Mouse (Mus musculus): Measurements from ENCODE around the gene Lcp2. TPM values are rescaled to one million over a fixed set of nuclear protein-coding genes. Genes with fewer than 3 reads are reported as not detected.

Gene Lcp2
- polyA plus RNA-seq, 1 experiment from 2014 or later: 2.0 TPM

DNA sequence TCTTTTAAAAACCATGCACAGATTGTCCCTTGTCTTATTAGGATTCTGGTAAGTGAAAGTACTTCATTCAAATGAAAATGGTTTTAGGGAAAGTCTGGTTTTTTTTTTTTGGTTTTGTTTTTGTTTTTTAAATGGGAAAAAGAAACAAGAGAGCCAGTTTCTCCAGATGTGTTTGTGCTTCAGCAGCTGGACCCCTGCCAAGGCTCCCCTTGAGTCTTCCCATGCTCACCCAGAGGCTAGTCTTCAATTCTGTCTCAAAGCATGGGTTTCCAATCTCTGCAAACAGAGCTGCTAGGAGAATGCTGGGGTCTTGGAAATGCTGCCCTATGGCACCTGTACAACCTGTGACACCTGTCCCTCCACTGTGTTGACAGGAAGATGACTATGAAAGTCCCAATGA lies 23.9 kb downstream of the Lcp2 start:
- ATAC-seq (replicated peaks; ENCODE audit: low FRiP score) (no peak), DNase-seq (ENCODE audit: low spot score) (no peak)
- Histone ChIP-seq H3K36me3 (ENCODE audit: control insufficient read depth, insufficient read depth, low read length) (no peaks in the 10 kb centered on the region), H3K4me2 (ENCODE audit: low read depth, low read length, severe bottlenecking) (no peak overlapping the region), H3K4me1 (replicated peaks; ENCODE audit: control insufficient read depth, insufficient read depth, low read length) (no peaks in the 10 kb centered on the region), H3K9me3 (ENCODE audit: control insufficient read depth, low read length) (no peaks in the 10 kb centered on the region), H3K27me3 (ENCODE audit: control insufficient read depth, insufficient read depth, low read length) (peaks cover 3% of the 10 kb centered on the region; the same call in 1 of the 2 replicates), H3K27ac (ENCODE audit: low read depth, low read length) (no peak overlapping the region), H3K4me3 (ENCODE audit: low read depth, low read length) (no peak overlapping the region), H3K9ac (ENCODE audit: low read length) (no peak overlapping the region)

- no peaks in the 10 kb centered on the region for H3K36me3 ChIP-seq (ENCODE audit: control insufficient read depth, insufficient read depth, low read length)
- DNase-seq (ENCODE audit: low spot score): no peak
- WGBS: 74% methylated on average over 4 of the region's 4 CpGs
Observed at GRCm38 (mm10) chr11:34072309-34072708, 25.6 kb downstream of the Lcp2 start.

GRCm38 (mm10) chr11:34073776-34074175 lies 27.1 kb downstream of the Lcp2 start:
- peak; percentile 84 for DNase-seq (ENCODE audit: low spot score)
- Histone ChIP-seq H3K27me3 (ENCODE audit: control insufficient read depth, insufficient read depth, low read length) (peaks cover 3% of the 10 kb centered on the region; the same call in 1 of the 2 replicates), H3K27ac (ENCODE audit: low read depth, low read length) (no peak overlapping the region), H3K4me2 (ENCODE audit: low read depth, low read length, severe bottlenecking) (no peak overlapping the region), H3K9ac (ENCODE audit: low read length) (no peak overlapping the region), H3K9me3 (ENCODE audit: control insufficient read depth, low read length) (no peaks in the 10 kb centered on the region), H3K36me3 (ENCODE audit: control insufficient read depth, insufficient read depth, low read length) (no peaks in the 10 kb centered on the region), H3K4me1 (replicated peaks; ENCODE audit: control insufficient read depth, insufficient read depth, low read length) (no peaks in the 10 kb centered on the region), H3K4me3 (ENCODE audit: low read depth, low read length) (no peak overlapping the region)
- WGBS: 14% methylated on average over 15 of the region's 15 CpGs
- ATAC-seq (replicated peaks; ENCODE audit: low FRiP score): peak; percentile 18; the same call in 1 of the 2 replicates

More at GRCm38 (mm10) chr11:34072309-34072708, 25.6 kb downstream of the Lcp2 start:
- Histone ChIP-seq H3K4me1 (replicated peaks; ENCODE audit: control insufficient read depth, insufficient read depth, low read length) (no peaks in the 10 kb centered on the region), H3K9me3 (ENCODE audit: control insufficient read depth, low read length) (no peaks in the 10 kb centered on the region), H3K9ac (ENCODE audit: low read length) (no peak overlapping the region), H3K4me2 (ENCODE audit: low read depth, low read length, severe bottlenecking) (no peak overlapping the region), H3K27ac (ENCODE audit: low read depth, low read length) (no peak overlapping the region), H3K4me3 (ENCODE audit: low read depth, low read length) (no peak overlapping the region), H3K27me3 (ENCODE audit: control insufficient read depth, insufficient read depth, low read length) (peaks cover 3% of the 10 kb centered on the region; the same call in 1 of the 2 replicates)
- ATAC-seq (replicated peaks; ENCODE audit: low FRiP score): no peak

GRCm38 (mm10) chr11:34077870-34078269 lies 31.1 kb downstream of the Lcp2 start:
- no peak for ATAC-seq (replicated peaks; ENCODE audit: low FRiP score)
- 88% methylated on average over 2 of the region's 2 CpGs for WGBS
- no peak for DNase-seq (ENCODE audit: low spot score)

GRCm38 (mm10) chr11:34078581-34078980 lies 31.9 kb downstream of the Lcp2 start:
- Histone ChIP-seq H3K27ac (ENCODE audit: low read depth, low read length) (no peak overlapping the region), H3K4me3 (ENCODE audit: low read depth, low read length) (no peak overlapping the region), H3K9me3 (ENCODE audit: control insufficient read depth, low read length) (no peaks in the 10 kb centered on the region), H3K27me3 (ENCODE audit: control insufficient read depth, insufficient read depth, low read length) (peaks cover 3% of the 10 kb centered on the region; the same call in 1 of the 2 replicates), H3K9ac (ENCODE audit: low read length) (no peak overlapping the region), H3K4me2 (ENCODE audit: low read depth, low read length, severe bottlenecking) (no peak overlapping the region), H3K4me1 (replicated peaks; ENCODE audit: control insufficient read depth, insufficient read depth, low read length) (no peaks in the 10 kb centered on the region), H3K36me3 (ENCODE audit: control insufficient read depth, insufficient read depth, low read length) (no peaks in the 10 kb centered on the region)
- ATAC-seq (replicated peaks; ENCODE audit: low FRiP score) (no peak), DNase-seq (ENCODE audit: low spot score) (no peak)
- WGBS: 89% methylated on average over 7 of the region's 7 CpGs

More at GRCm38 (mm10) chr11:34077870-34078269, 31.1 kb downstream of the Lcp2 start:
- Histone ChIP-seq H3K27ac (ENCODE audit: low read depth, low read length) (no peak overlapping the region), H3K4me2 (ENCODE audit: low read depth, low read length, severe bottlenecking) (no peak overlapping the region), H3K4me3 (ENCODE audit: low read depth, low read length) (no peak overlapping the region), H3K9ac (ENCODE audit: low read length) (no peak overlapping the region), H3K4me1 (replicated peaks; ENCODE audit: control insufficient read depth, insufficient read depth, low read length) (no peaks in the 10 kb centered on the region), H3K27me3 (ENCODE audit: control insufficient read depth, insufficient read depth, low read length) (peaks cover 3% of the 10 kb centered on the region; the same call in 1 of the 2 replicates), H3K9me3 (ENCODE audit: control insufficient read depth, low read length) (no peaks in the 10 kb centered on the region), H3K36me3 (ENCODE audit: control insufficient read depth, insufficient read depth, low read length) (no peaks in the 10 kb centered on the region)

DNA sequence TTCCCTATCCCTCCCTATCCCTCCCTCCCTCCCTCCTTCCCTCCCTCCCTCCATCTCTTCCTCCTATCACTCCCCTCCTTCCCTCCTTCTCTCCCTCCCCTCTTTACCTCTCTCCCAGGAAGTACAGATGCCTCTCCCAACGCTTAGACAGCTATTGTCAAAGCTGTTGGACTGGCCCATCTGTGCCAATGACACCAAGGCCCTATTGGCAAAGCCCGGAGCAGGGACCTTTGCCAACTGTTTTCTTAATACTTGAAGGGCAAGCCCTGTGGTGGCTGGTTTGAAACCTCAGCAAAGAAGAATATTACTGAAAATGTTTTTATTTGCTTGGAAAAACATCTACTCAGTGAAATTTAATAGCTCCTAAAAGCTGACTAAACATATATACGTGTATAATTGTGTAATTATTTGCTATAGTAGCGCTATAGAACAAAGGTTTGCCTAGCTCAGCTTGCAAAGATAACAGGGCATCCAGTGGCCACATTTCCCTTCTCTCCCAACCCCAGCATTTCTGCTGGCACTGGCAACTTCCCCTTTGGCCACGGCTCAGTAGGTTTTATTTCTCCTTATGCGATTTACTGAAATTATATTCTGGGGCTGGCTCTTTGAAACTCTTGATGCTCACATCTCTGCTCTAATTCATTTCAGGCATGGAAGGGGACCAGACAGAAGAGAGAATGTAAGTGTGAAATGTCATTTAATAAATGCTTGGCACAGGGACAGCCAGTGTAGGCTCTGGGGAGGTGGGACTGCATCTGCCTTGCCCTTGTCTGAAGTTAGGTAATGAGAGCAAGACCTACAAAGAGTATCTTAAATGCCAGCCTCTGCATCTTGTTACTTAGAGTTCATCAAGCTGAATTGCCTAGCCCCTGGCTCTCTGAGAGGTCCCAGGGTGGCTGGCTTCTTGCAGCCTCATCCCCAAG lies 33.1 kb downstream of the Lcp2 start:
- ATAC-seq (replicated peaks; ENCODE audit: low FRiP score) (no peak), DNase-seq (ENCODE audit: low spot score) (no peak)
- no peaks in the 10 kb centered on the region for H3K9me3 ChIP-seq (ENCODE audit: control insufficient read depth, low read length)
- H3K4me1 ChIP-seq (replicated peaks; ENCODE audit: control insufficient read depth, insufficient read depth, low read length): no peaks in the 10 kb centered on the region
- no peaks in the 10 kb centered on the region; the same call in 1 of the 2 replicates for H3K27me3 ChIP-seq (ENCODE audit: control insufficient read depth, insufficient read depth, low read length)
- no peak overlapping the region for H3K27ac ChIP-seq (ENCODE audit: low read depth, low read length)
- H3K9ac ChIP-seq (ENCODE audit: low read length): no peak overlapping the region
- WGBS: 78% methylated on average over 6 of the region's 6 CpGs
- H3K36me3 ChIP-seq (ENCODE audit: control insufficient read depth, insufficient read depth, low read length): no peaks in the 10 kb centered on the region
- H3K4me2 ChIP-seq (ENCODE audit: low read depth, low read length, severe bottlenecking): no peak overlapping the region
- no peak overlapping the region for H3K4me3 ChIP-seq (ENCODE audit: low read depth, low read length)

GRCm38 (mm10) chr11:34083795-34084194 lies 37.1 kb downstream of the Lcp2 start:
- no peak overlapping the region for H3K4me2 ChIP-seq (ENCODE audit: low read depth, low read length, severe bottlenecking)
- H3K4me3 ChIP-seq (ENCODE audit: low read depth, low read length): no peak overlapping the region
- no peak overlapping the region for H3K9ac ChIP-seq (ENCODE audit: low read length)
- H3K36me3 ChIP-seq (ENCODE audit: control insufficient read depth, insufficient read depth, low read length): no peaks in the 10 kb centered on the region
- no peaks in the 10 kb centered on the region for H3K9me3 ChIP-seq (ENCODE audit: control insufficient read depth, low read length)
- H3K4me1 ChIP-seq (replicated peaks; ENCODE audit: control insufficient read depth, insufficient read depth, low read length): no peaks in the 10 kb centered on the region
- whole genome bisulfite sequencing: 85% methylated on average over 7 of the region's 7 CpGs
- H3K27ac ChIP-seq (ENCODE audit: low read depth, low read length): no peak overlapping the region
- ATAC-seq (replicated peaks; ENCODE audit: low FRiP score) (no peak), DNase-seq (ENCODE audit: low spot score) (no peak)
- H3K27me3 ChIP-seq (ENCODE audit: control insufficient read depth, insufficient read depth, low read length): no peaks in the 10 kb centered on the region

DNA sequence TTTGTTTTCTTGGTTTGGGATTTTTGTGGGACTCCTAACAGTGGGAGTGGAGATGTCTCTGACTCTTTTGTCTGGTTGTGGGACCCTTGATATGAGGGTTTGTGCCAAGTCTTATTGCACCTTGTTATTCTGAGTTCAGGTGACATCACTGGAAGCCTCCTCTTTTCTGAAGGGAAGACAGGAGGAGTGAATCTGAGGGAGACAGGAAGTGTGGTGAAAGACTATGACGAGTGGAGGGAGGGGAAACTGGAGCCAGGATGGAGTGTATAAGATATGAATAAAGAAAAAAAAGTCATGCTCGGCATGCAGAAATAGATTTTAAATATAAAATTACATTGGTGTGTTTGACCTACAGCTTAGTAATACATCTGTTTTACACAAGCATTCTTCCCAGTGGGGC lies 37.9 kb downstream of the Lcp2 start:
- no peak overlapping the region for H3K27ac ChIP-seq (ENCODE audit: low read depth, low read length)
- no peak overlapping the region for H3K4me2 ChIP-seq (ENCODE audit: low read depth, low read length, severe bottlenecking)
- no peaks in the 10 kb centered on the region for H3K36me3 ChIP-seq (ENCODE audit: control insufficient read depth, insufficient read depth, low read length)
- H3K9me3 ChIP-seq (ENCODE audit: control insufficient read depth, low read length): no peaks in the 10 kb centered on the region
- no peak overlapping the region for H3K9ac ChIP-seq (ENCODE audit: low read length)
- no peak overlapping the region for H3K4me3 ChIP-seq (ENCODE audit: low read depth, low read length)
- 69% methylated on average over 2 of the region's 2 CpGs for WGBS
- ATAC-seq (replicated peaks; ENCODE audit: low FRiP score): no peak
- no peak for DNase-seq (ENCODE audit: low spot score)
- H3K4me1 ChIP-seq (replicated peaks; ENCODE audit: control insufficient read depth, insufficient read depth, low read length): no peaks in the 10 kb centered on the region
- H3K27me3 ChIP-seq (ENCODE audit: control insufficient read depth, insufficient read depth, low read length): no peaks in the 10 kb centered on the region
